Mouse (Mus musculus): ENCODE results near the gene Gm10961. TPM values are rescaled to one million over a fixed set of nuclear protein-coding genes. Genes with fewer than 3 reads are reported as not detected.

Gene Gm10961
- not detected in 2 replicates for polyA plus RNA-seq (2012)

DNA sequence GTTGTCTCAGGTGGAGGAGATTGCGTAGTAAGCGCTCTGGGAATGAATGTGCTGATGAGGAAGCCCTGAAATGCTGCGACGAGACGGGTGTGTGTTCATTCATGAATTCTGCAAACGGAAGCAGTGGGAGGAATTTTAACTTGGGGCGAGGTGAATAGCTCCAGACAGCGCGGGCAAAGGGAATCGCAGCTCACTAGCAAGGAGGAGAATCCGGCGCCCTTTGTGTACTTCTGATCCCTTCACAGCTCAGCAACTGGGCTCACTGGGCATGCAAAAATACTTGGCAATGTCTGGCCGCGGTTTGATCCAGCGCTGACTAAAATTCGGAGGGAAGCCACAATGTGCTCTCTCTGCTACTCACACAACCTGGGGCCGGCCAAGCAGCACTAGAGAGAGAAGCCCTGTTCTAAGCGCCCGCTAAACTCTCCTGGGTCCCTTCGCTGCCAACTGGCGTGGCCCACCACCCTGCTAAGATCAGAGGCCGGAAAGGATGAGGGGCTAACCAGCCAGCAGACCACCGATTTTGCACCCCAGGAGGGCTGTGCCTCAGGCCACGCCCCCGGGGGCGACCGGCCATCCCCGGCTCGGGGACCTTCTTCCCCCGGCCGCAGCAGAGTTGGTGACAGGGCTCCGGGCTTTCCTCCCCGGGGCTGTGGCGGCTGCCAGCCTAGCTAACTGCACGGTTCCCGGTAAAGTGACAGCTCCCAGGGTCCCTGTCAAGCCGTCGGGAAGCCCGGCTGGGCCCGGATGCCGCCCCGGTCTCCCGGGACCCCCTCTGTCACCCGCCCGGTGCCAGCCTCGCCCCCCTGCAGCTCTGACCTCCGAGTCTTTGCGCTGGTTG, at the start of gene Gm10961:
Gene Gm10961 (plus strand): TSS at position 641 of the 841 bp plus-strand sequence.

DNA sequence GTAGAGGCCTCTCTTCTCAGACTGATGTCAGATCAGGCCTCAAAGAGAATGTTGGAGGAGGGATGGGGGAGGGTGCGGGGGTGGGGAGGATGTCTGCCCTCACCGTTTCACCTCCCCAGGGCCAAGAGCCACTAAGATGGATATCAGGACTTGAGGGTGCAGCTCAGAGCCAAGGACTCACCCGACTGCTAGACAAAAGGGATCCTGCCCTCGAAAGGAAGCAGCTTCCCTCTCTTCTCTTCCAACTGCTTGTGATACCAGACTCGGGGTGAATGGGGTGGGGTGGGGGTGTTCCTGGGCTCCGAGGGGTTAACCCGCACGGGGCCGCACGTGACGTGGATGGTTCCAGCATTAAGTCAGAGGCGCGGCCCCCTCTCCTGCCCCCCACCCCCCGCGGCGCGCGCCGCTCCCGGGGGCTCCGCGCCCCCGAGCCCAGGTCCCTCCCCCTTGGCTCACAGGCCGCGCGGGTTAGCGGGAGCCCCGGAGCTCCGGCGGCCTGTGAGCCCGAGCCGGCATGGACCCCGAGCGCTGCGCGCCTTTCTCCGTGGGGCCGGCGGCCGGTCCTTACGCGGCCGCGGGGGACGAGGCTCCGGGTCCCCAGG, 36.4 kb upstream of the Gm10961 start, which contains the start of gene Alx3:
Gene Alx3 (plus strand): TSS at position 370 of the 602 bp plus-strand sequence.

GRCm38 (mm10) chr3:107631523-107631958, 419 bp downstream of the Gm10961 start, which contains the start of gene Strip1:
Gene Strip1, minus strand, starts transcription at chr3:107631694.

Other genes starting within 250 kb of the Gm10961 start
- 0.02 TPM in 1 of 2 replicates, not detected in the other for gene Kcnc4, start 171.8 kb upstream of the Gm10961 start, polyA plus RNA-seq (2012)
- gene Slc6a17, start 113.3 kb upstream of the Gm10961 start, polyA plus RNA-seq (2012) = 0.03 and 0.65 TPM in 2 replicates
- gene Ubl4b, start 76.2 kb upstream of the Gm10961 start, polyA plus RNA-seq (2012) = not detected in 2 replicates
- not detected in 2 replicates for gene Alx3, start 36.3 kb upstream of the Gm10961 start, polyA plus RNA-seq (2012)
- 20.1 and 20.8 TPM in 2 replicates for gene Strip1, start 372 bp downstream of the Gm10961 start, polyA plus RNA-seq (2012)
- gene Ahcyl1, start 65.2 kb downstream of the Gm10961 start, polyA plus RNA-seq (2012) = 11.1 and 13.2 TPM in 2 replicates
- 9.2 and 9.7 TPM in 2 replicates for gene Csf1, start 129.1 kb downstream of the Gm10961 start, polyA plus RNA-seq (2012)
- 0.02 TPM in 1 of 2 replicates, not detected in the other for gene Eps8l3, start 245.9 kb downstream of the Gm10961 start, polyA plus RNA-seq (2012)

Measured in megakaryocyte-erythroid progenitor cell, adult 5 weeks (primary cell).